Mouse (Mus musculus) forebrain, embryonic 16.5 days (tissue): ENCODE measurements around the gene Prdm13. TPM values are rescaled to one million over a fixed set of nuclear protein-coding genes. Genes with fewer than 3 reads are reported as not detected.

ENCODE experiments used
- polyA plus RNA-seq: library from polyadenylated mRNA; unstranded; fragments of >200 nt; fragmentation: Nextera tagmentation; extraction: Ambion mirVana; gene quantifications from 2 replicates; pipeline ENCODE4 v1.2.1, GENCODE M21; 2015

Prdm13 gene
- polyA plus RNA-seq, 1 experiment from 2014 or later: not detected

Other genes starting within 250 kb of the Prdm13 start
- 68.4 and 68.5 TPM in 2 replicates for gene Ccnc, start 41.7 kb upstream of the Prdm13 start, polyA plus RNA-seq
- gene Usp45, start 81.2 kb upstream of the Prdm13 start, polyA plus RNA-seq: 9.2 and 10.1 TPM in 2 replicates
- gene Tstd3, start 81.2 kb upstream of the Prdm13 start, polyA plus RNA-seq: 12.1 and 14.9 TPM in 2 replicates
- gene Pnisr, start 161.6 kb upstream of the Prdm13 start, polyA plus RNA-seq: 197 and 206 TPM in 2 replicates
- gene Coq3, start 193.7 kb upstream of the Prdm13 start, polyA plus RNA-seq: 16.1 and 18.3 TPM in 2 replicates
- 17.4 and 18.3 TPM in 2 replicates for gene Faxc, start 245.4 kb upstream of the Prdm13 start, polyA plus RNA-seq